Mouse (Mus musculus): ENCODE data around the gene Abca4. TPM values are rescaled to one million over a fixed set of nuclear protein-coding genes. Genes with fewer than 3 reads are reported as not detected.
"Not testable (repeated sequence)": the region's sequence is repeated elsewhere in the genome, so short reads cannot be mapped to it uniquely, and the experiment has no call there.

Gene Abca4
- polyA plus RNA-seq, 1 experiment from 2014 or later: 1.4 TPM

DNA sequence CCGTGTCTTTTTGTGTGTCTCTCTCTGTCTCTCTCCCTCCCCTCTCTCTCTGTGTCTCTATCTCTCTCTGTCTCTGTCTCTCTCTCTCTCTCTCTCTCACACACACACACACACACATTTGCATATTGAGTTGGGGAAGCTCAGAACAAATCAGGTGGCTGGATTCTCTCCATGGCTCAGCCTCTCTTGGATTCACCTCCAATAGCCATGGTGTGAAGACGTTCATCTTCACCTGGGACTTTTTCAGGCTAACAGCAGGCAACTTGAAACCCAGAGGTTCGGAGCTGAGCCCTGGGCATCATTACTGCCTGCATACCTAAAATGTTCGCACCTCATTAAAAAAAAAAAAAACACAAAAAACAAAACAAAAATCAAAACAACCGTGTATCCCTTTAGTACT lies 29.4 kb downstream of the Abca4 start:
- Histone ChIP-seq H3K27ac (ENCODE audit: low read length) (peak overlapping the region; percentile 82), H3K4me1 (ENCODE audit: insufficient read depth, low read length) (peaks cover 41% of the 10 kb centered on the region), H3K27me3 (ENCODE audit: insufficient read depth, low read length) (no peaks in the 10 kb centered on the region), H3K4me2 (replicated peaks; ENCODE audit: low read depth, low read length) (no peak overlapping the region), H3K9me3 (ENCODE audit: low read length) (no peaks in the 10 kb centered on the region), H3K9ac (replicated peaks; ENCODE audit: low read length) (no peak overlapping the region), H3K36me3 (ENCODE audit: insufficient read depth, low read length) (no peaks in the 10 kb centered on the region), H3K4me3 (ENCODE audit: low read length) (no peak overlapping the region)
- ATAC-seq (ENCODE audit: low FRiP score, low TSS enrichment): no peak
- WGBS: 61% methylated on average over 5 of the region's 5 CpGs

GRCm38 (mm10) chr3:122074334-122074733 lies 30.1 kb downstream of the Abca4 start:
- Histone ChIP-seq H3K9ac (replicated peaks; ENCODE audit: low read length) (0 out of 2 replicates have a peak overlapping the region, but pooled peaks have one; percentile 5), H3K4me2 (replicated peaks; ENCODE audit: low read depth, low read length) (0 out of 2 replicates have a peak overlapping the region, but pooled peaks have one; percentile 4), H3K4me1 (ENCODE audit: insufficient read depth, low read length) (peaks cover 41% of the 10 kb centered on the region), H3K27me3 (ENCODE audit: insufficient read depth, low read length) (no peaks in the 10 kb centered on the region), H3K27ac (ENCODE audit: low read length) (peak overlapping the region; percentile 82), H3K36me3 (ENCODE audit: insufficient read depth, low read length) (no peaks in the 10 kb centered on the region), H3K4me3 (ENCODE audit: low read length) (no peak overlapping the region), H3K9me3 (ENCODE audit: low read length) (no peaks in the 10 kb centered on the region)
- 20% methylated on average over 10 of the region's 10 CpGs for WGBS
- ATAC-seq (ENCODE audit: low FRiP score, low TSS enrichment): peak; percentile 55; the same call in 1 of the 2 replicates

- Histone ChIP-seq H3K27ac (ENCODE audit: low read length) (peak overlapping the region; percentile 60), H3K9ac (replicated peaks; ENCODE audit: low read length) (no peak overlapping the region)
- peak; percentile 55 for ATAC-seq (ENCODE audit: low FRiP score, low TSS enrichment)
Observed at GRCm38 (mm10) chr3:122078141-122078540, 33.9 kb downstream of the Abca4 start.

GRCm38 (mm10) chr3:122079172-122079571 lies 34.9 kb downstream of the Abca4 start:
- Histone ChIP-seq H3K27me3 (ENCODE audit: insufficient read depth, low read length) (no peaks in the 10 kb centered on the region), H3K9ac (replicated peaks; ENCODE audit: low read length) (no peak overlapping the region), H3K36me3 (ENCODE audit: insufficient read depth, low read length) (no peaks in the 10 kb centered on the region), H3K4me2 (replicated peaks; ENCODE audit: low read depth, low read length) (no peak overlapping the region), H3K4me3 (ENCODE audit: low read length) (no peak overlapping the region), H3K9me3 (ENCODE audit: low read length) (no peaks in the 10 kb centered on the region), H3K27ac (ENCODE audit: low read length) (no peak overlapping the region), H3K4me1 (ENCODE audit: insufficient read depth, low read length) (peaks cover 27% of the 10 kb centered on the region)
- ATAC-seq (ENCODE audit: low FRiP score, low TSS enrichment): no peak
- WGBS: 63% methylated on average over 6 of the region's 6 CpGs

More at GRCm38 (mm10) chr3:122078141-122078540, 33.9 kb downstream of the Abca4 start:
- no peak overlapping the region for H3K4me3 ChIP-seq (ENCODE audit: low read length)
- H3K27me3 ChIP-seq (ENCODE audit: insufficient read depth, low read length): no peaks in the 10 kb centered on the region
- H3K36me3 ChIP-seq (ENCODE audit: insufficient read depth, low read length): no peaks in the 10 kb centered on the region
- H3K9me3 ChIP-seq (ENCODE audit: low read length): no peaks in the 10 kb centered on the region
- H3K4me2 ChIP-seq (replicated peaks; ENCODE audit: low read depth, low read length): no peak overlapping the region
- peaks cover 37% of the 10 kb centered on the region for H3K4me1 ChIP-seq (ENCODE audit: insufficient read depth, low read length)
- WGBS: 46% methylated on average over 6 of the region's 6 CpGs

DNA sequence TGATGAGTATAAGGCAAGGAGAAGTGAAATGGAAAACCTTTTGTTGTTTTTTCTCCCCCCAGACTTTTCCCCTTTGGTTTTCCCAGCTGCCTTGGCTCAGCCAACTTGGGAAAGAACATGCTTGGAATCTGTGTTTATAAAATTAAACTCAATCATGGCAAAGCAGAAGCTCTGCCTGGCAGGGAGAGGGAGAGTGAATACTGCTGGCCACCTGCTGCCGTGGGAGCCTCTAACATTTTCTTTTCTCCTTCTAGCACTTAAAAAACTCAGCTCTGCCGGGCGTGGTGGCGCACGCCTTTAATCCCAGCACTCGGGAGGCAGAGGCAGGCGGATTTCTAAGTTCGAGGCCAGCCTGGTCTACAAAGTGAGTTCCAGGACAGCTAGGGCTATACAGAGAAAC lies 37.4 kb downstream of the Abca4 start:
- H3K9me3 ChIP-seq (ENCODE audit: low read length); H3K4me2 ChIP-seq (replicated peaks; ENCODE audit: low read depth, low read length); H3K36me3 ChIP-seq (ENCODE audit: insufficient read depth, low read length); H3K27ac ChIP-seq (ENCODE audit: low read length); H3K4me3 ChIP-seq (ENCODE audit: low read length); H3K9ac ChIP-seq (replicated peaks; ENCODE audit: low read length); H3K27me3 ChIP-seq (ENCODE audit: insufficient read depth, low read length); ATAC-seq (ENCODE audit: low FRiP score, low TSS enrichment): not testable (repeated sequence)
- peaks cover 19% of the 10 kb centered on the region; the same call in 1 of the 2 replicates for H3K4me1 ChIP-seq (ENCODE audit: insufficient read depth, low read length)
- 86% methylated on average over 7 of the region's 8 CpGs for WGBS

DNA sequence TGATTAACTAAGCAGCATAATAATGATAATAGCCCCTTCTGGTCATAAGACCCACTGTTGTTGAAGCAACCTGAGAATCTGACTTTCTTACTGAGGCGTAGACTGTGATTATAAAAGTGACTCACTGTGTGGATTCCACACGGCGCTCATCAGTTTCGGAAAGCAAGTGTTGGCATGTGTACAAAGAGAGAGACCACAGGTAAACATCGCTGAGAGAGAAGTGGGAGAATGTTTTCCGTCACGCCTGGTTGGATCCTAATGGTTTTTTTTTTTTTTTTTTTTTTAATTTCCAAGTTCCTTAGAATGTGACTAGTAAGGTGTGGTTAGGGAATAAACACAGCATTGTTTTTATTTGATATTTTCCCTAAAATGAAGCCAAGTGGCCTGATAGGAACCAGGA lies 38.1 kb downstream of the Abca4 start:
- no peaks in the 10 kb centered on the region for H3K36me3 ChIP-seq (ENCODE audit: insufficient read depth, low read length)
- no peaks in the 10 kb centered on the region for H3K27me3 ChIP-seq (ENCODE audit: insufficient read depth, low read length)
- H3K4me2 ChIP-seq (replicated peaks; ENCODE audit: low read depth, low read length): no peak overlapping the region
- H3K4me1 ChIP-seq (ENCODE audit: insufficient read depth, low read length): peaks cover 19% of the 10 kb centered on the region; the same call in 1 of the 2 replicates
- 50% methylated on average over 7 of the region's 7 CpGs for WGBS
- ATAC-seq (ENCODE audit: low FRiP score, low TSS enrichment): no peak
- H3K9ac ChIP-seq (replicated peaks; ENCODE audit: low read length): no peak overlapping the region
- no peak overlapping the region for H3K4me3 ChIP-seq (ENCODE audit: low read length)
- H3K27ac ChIP-seq (ENCODE audit: low read length): peak overlapping the region; percentile 55; the same call in 1 of the 2 replicates
- no peaks in the 10 kb centered on the region for H3K9me3 ChIP-seq (ENCODE audit: low read length)

- no peak for ATAC-seq (ENCODE audit: low FRiP score, low TSS enrichment)
- no peak overlapping the region for H3K9ac ChIP-seq (replicated peaks; ENCODE audit: low read length)
- H3K4me2 ChIP-seq (replicated peaks; ENCODE audit: low read depth, low read length): no peak overlapping the region
- WGBS: 53% methylated on average over 18 of the region's 18 CpGs
- no peaks in the 10 kb centered on the region for H3K36me3 ChIP-seq (ENCODE audit: insufficient read depth, low read length)
- no peak overlapping the region for H3K4me3 ChIP-seq (ENCODE audit: low read length)
- H3K27me3 ChIP-seq (ENCODE audit: insufficient read depth, low read length): no peaks in the 10 kb centered on the region
- no peaks in the 10 kb centered on the region for H3K9me3 ChIP-seq (ENCODE audit: low read length)
- peaks cover 13% of the 10 kb centered on the region; the same call in 1 of the 2 replicates for H3K4me1 ChIP-seq (ENCODE audit: insufficient read depth, low read length)
- H3K27ac ChIP-seq (ENCODE audit: low read length): no peak overlapping the region; the same call in 1 of the 2 replicates
Observed at GRCm38 (mm10) chr3:122085157-122085989, 41.1 kb downstream of the Abca4 start.

GRCm38 (mm10) chr3:122088054-122088681 lies 43.9 kb downstream of the Abca4 start:
- Histone ChIP-seq H3K9me3 (ENCODE audit: low read length) (no peaks in the 10 kb centered on the region), H3K4me1 (ENCODE audit: insufficient read depth, low read length) (peaks cover 6% of the 10 kb centered on the region; the same call in 1 of the 2 replicates), H3K36me3 (ENCODE audit: insufficient read depth, low read length) (no peaks in the 10 kb centered on the region), H3K4me2 (replicated peaks; ENCODE audit: low read depth, low read length) (no peak overlapping the region), H3K27ac (ENCODE audit: low read length) (no peak overlapping the region), H3K27me3 (ENCODE audit: insufficient read depth, low read length) (no peaks in the 10 kb centered on the region), H3K9ac (replicated peaks; ENCODE audit: low read length) (no peak overlapping the region), H3K4me3 (ENCODE audit: low read length) (no peak overlapping the region)
- ATAC-seq (ENCODE audit: low FRiP score, low TSS enrichment): peak; percentile 67
- WGBS: 67% methylated on average over 11 of the region's 11 CpGs

GRCm38 (mm10) chr3:122090338-122090737 lies 46.1 kb downstream of the Abca4 start:
- 80% methylated on average over 6 of the region's 6 CpGs for WGBS

More at GRCm38 (mm10) chr3:122090338-122090737, 46.1 kb downstream of the Abca4 start:
- Histone ChIP-seq H3K4me1 (ENCODE audit: insufficient read depth, low read length) (0 out of 2 replicates have a peak, but pooled peaks cover 3% of the 10 kb centered on the region), H3K4me3 (ENCODE audit: low read length) (no peak overlapping the region), H3K27ac (ENCODE audit: low read length) (no peak overlapping the region), H3K9ac (replicated peaks; ENCODE audit: low read length) (no peak overlapping the region), H3K9me3 (ENCODE audit: low read length) (no peaks in the 10 kb centered on the region), H3K36me3 (ENCODE audit: insufficient read depth, low read length) (no peaks in the 10 kb centered on the region), H3K27me3 (ENCODE audit: insufficient read depth, low read length) (no peaks in the 10 kb centered on the region), H3K4me2 (replicated peaks; ENCODE audit: low read depth, low read length) (no peak overlapping the region)
- no peak for ATAC-seq (ENCODE audit: low FRiP score, low TSS enrichment)

Measured in kidney, embryonic 16.5 days (tissue).